Mouse (Mus musculus): ENCODE measurements around the gene Riox1. TPM values are rescaled to one million over a fixed set of nuclear protein-coding genes. Genes with fewer than 3 reads are reported as not detected.

Gene Riox1
- polyA plus RNA-seq (2015; fragmentation: Nextera tagmentation; extraction: Ambion mirVana): 17.5 and 18.3 TPM in 2 replicates

- peaks cover 20% of the 10 kb centered on the region for H3K4me1 ChIP-seq (replicated peaks)
- H3K4me2 ChIP-seq (replicated peaks): peak within 1 kb of the TSS; percentile 94
- H3K9ac ChIP-seq: peak within 1 kb of the TSS; percentile 90
- peak within 1 kb of the TSS; percentile 93 for H3K4me3 ChIP-seq (replicated peaks)
- no peaks in the 10 kb centered on the region for H3K36me3 ChIP-seq
- under 1% methylated on average over 37 of the region's 37 CpGs for WGBS
- peak within 1 kb of the TSS; percentile 86 for H3K27ac ChIP-seq
- ATAC-seq: peak; percentile 95
- H3K27me3 ChIP-seq (replicated peaks): no peaks in the 10 kb centered on the region
- no peaks in the 10 kb centered on the region for H3K9me3 ChIP-seq
These were observed at the start of gene Riox1 for GRCm38 (mm10) chr12:83950493-83950839. TSS of gene Riox1 (plus strand) at chr12:83950608.

DNA sequence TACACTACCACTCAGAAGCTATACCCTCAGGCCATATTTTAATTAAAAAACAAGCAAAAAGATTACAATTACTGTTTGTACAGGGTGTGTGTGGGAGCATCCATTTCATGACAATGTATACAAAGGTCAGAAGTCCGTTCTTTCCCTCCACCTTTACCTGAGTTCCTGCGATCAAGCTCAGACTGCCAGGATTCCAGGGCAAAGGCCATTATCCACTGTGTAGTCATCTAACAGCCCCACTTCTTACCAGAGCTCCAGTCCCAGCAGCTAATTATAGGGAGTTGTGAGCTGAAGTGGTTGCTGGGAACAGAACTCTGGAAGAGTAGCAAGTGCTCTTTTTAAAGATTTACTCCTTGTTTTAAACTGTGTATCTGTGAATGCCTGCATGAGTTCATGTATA is 40.0 kb upstream of the Riox1 start:
- Histone ChIP-seq H3K27me3 (replicated peaks) (no peaks in the 10 kb centered on the region), H3K36me3 (no peaks in the 10 kb centered on the region), H3K27ac (0 out of 2 replicates have a peak overlapping the region, but pooled peaks have one; percentile 32), H3K4me2 (replicated peaks) (no peak overlapping the region), H3K9me3 (no peaks in the 10 kb centered on the region), H3K4me1 (replicated peaks) (no peaks in the 10 kb centered on the region), H3K9ac (no peak overlapping the region), H3K4me3 (replicated peaks) (no peak overlapping the region)
- 57% methylated on average over 2 of the region's 2 CpGs for WGBS
- peak; percentile 92 for ATAC-seq

DNA sequence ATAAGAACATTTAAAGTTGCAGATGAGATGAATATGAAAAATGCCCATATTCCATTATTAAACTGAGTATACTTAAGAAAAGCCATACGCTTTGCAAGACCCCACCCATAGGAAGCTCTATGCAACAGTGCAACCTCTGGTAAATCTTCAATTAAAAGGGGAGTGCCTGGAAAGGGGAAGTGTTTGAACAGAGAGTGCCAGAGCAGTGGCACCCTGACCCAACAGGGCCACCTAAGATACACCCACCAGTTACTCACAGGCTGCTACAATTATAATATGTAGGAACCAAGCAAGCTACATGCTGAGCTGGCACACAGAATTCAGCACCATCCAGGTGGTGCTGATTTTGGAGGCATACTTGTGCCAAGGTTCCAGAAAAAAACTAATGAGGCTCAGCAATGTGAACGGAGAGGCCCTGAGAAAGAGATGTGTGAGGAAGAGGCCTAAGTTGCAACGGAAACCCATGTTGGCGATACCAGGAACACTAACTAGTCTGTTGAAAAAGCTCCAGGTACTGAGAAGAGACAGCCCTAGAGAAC is 36.1 kb upstream of the Riox1 start:
- H3K36me3 ChIP-seq: no peaks in the 10 kb centered on the region

GRCm38 (mm10) chr12:83914797-83915196 is 35.6 kb upstream of the Riox1 start:
- Histone ChIP-seq H3K4me3 (replicated peaks) (no peak overlapping the region), H3K4me2 (replicated peaks) (no peak overlapping the region), H3K9ac (no peak overlapping the region), H3K9me3 (no peaks in the 10 kb centered on the region), H3K36me3 (no peaks in the 10 kb centered on the region), H3K4me1 (replicated peaks) (no peaks in the 10 kb centered on the region), H3K27me3 (replicated peaks) (no peaks in the 10 kb centered on the region), H3K27ac (no peak overlapping the region)
- ATAC-seq: no peak
- 86% methylated on average over 1 of the region's 1 CpGs for WGBS

More for the DNA sequence above, 36.1 kb upstream of the Riox1 start:
- no peak overlapping the region for H3K9ac ChIP-seq
- no peak overlapping the region for H3K4me2 ChIP-seq (replicated peaks)
- no peaks in the 10 kb centered on the region for H3K4me1 ChIP-seq (replicated peaks)
- no peak overlapping the region for H3K4me3 ChIP-seq (replicated peaks)
- H3K27me3 ChIP-seq (replicated peaks): no peaks in the 10 kb centered on the region
- H3K9me3 ChIP-seq: no peaks in the 10 kb centered on the region
- 86% methylated on average over 4 of the region's 4 CpGs for WGBS
- H3K27ac ChIP-seq: no peak overlapping the region
- no peak for ATAC-seq

DNA sequence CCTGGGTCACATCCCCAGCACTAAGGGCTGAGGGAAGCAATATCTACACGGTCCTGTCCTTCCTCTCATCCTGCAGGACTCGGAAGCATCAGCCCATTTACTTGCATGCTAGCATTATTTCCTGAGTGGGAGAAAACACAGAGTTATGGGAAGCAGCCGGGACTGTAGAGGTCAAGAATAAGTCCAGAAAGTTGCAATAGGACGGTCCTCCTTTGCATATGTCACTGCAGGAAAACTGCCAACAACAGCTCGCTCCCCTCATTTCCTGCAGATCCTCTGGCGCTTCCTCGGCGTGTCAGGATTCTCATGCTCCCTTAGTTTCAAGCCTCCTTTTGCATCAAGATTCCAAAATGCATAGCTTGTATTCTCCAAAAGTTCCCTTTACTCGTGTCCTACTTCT is 33.5 kb upstream of the Riox1 start:
- Histone ChIP-seq H3K4me1 (replicated peaks) (no peaks in the 10 kb centered on the region), H3K9me3 (no peaks in the 10 kb centered on the region), H3K9ac (no peak overlapping the region), H3K4me2 (replicated peaks) (no peak overlapping the region), H3K27me3 (replicated peaks) (no peaks in the 10 kb centered on the region), H3K27ac (no peak overlapping the region), H3K4me3 (replicated peaks) (no peak overlapping the region), H3K36me3 (no peaks in the 10 kb centered on the region)
- 55% methylated on average over 9 of the region's 9 CpGs for WGBS
- ATAC-seq: no peak

GRCm38 (mm10) chr12:83920721-83921441 is 29.5 kb upstream of the Riox1 start:
- H3K9me3 ChIP-seq: no peaks in the 10 kb centered on the region
- peak overlapping the region; percentile 94 for H3K4me3 ChIP-seq (replicated peaks)
- no peak for ATAC-seq
- no peaks in the 10 kb centered on the region for H3K27me3 ChIP-seq (replicated peaks)
- H3K9ac ChIP-seq: peak overlapping the region; percentile 93
- peak overlapping the region; percentile 92 for H3K27ac ChIP-seq
- peaks cover 9% of the 10 kb centered on the region for H3K4me1 ChIP-seq (replicated peaks)
- H3K36me3 ChIP-seq: no peaks in the 10 kb centered on the region
- peak overlapping the region; percentile 84 for H3K4me2 ChIP-seq (replicated peaks)
- 1% methylated on average over 31 of the region's 31 CpGs for WGBS

- Histone ChIP-seq H3K36me3 (no peaks in the 10 kb centered on the region), H3K27ac (peak within 1 kb of the TSS; percentile 92), H3K9ac (peak within 1 kb of the TSS; percentile 93), H3K4me1 (replicated peaks) (peaks cover 9% of the 10 kb centered on the region), H3K4me3 (replicated peaks) (peak within 1 kb of the TSS; percentile 94), H3K9me3 (no peaks in the 10 kb centered on the region), H3K4me2 (replicated peaks) (peak within 1 kb of the TSS; percentile 84), H3K27me3 (replicated peaks) (no peaks in the 10 kb centered on the region)
- peak; percentile 99 for ATAC-seq
- under 1% methylated on average over 62 of the region's 63 CpGs for WGBS
These were observed 28.6 kb upstream of the Riox1 start, which contains the start of gene Numb for GRCm38 (mm10) chr12:83921535-83922381. TSS of gene Numb (minus strand) at chr12:83921934.

DNA sequence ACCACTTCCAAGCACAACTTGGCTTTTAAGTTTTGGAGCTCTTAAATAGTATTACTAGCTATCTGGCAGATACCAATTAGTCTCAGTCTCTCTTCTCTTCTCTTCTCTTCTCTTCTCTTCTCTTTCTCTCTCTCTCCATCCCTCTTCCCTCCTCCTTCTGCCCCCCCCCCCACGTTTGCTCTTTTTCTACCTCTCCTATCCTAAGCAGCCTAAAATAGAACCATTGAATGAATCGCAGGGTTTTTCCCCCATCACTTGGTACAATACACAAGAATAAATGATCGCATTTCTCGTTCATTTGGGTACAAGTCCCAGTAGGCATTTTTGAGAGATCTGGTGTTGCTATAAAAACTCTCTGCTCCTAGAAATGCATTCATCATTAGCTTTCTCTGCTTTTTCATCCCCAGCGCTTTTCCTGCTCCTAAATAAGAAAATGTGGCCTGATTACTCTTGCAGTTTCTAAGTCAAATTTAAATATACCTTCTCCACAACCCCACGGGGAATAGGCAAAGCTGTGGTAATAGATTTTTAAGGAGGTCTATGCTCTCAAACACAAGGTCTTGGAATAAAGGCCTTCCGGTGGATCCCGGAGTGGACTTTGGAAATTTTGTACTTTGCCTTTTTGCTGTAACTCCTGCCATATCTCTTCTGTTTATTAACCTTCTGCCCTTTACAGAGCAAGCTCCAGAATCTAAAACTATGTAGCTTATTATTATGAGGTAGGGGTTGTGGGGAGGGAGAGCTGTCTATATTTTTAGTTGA is 27.5 kb upstream of the Riox1 start:
- Histone ChIP-seq H3K4me2 (replicated peaks) (peak overlapping the region; percentile 59), H3K4me1 (replicated peaks) (peaks cover 11% of the 10 kb centered on the region), H3K36me3 (no peaks in the 10 kb centered on the region), H3K4me3 (replicated peaks) (peak overlapping the region; percentile 45), H3K9me3 (no peaks in the 10 kb centered on the region), H3K27ac (peak overlapping the region; percentile 75), H3K9ac (peak overlapping the region; percentile 47), H3K27me3 (replicated peaks) (no peaks in the 10 kb centered on the region)
- no peak for ATAC-seq
- WGBS: 22% methylated on average over 8 of the region's 8 CpGs

DNA sequence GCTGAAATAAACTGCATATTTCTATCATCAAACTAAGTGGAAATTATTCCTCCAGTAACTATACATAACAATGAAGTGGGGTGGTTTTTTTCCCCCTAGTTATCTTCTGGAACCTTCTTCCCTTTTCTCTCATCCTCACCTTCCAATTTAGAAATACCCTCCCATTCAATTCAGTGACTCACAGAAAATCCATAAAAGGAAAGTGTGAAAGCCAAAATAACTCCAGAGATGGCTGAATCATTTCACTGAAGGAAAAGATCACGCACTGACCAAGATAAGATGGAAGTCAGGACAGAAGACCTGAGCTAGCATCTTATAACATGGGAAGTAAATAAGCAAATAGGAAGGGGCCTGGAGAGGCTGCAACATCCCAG is 26.9 kb upstream of the Riox1 start:
- Histone ChIP-seq H3K9ac (no peak overlapping the region), H3K4me3 (replicated peaks) (no peak overlapping the region), H3K36me3 (no peaks in the 10 kb centered on the region), H3K4me1 (replicated peaks) (peaks cover 11% of the 10 kb centered on the region), H3K4me2 (replicated peaks) (peak overlapping the region; percentile 59), H3K27ac (0 out of 2 replicates have a peak overlapping the region, but pooled peaks have one; percentile 10), H3K9me3 (no peaks in the 10 kb centered on the region), H3K27me3 (replicated peaks) (no peaks in the 10 kb centered on the region)
- ATAC-seq: no peak
- WGBS: 80% methylated on average over 1 of the region's 1 CpGs

- no peak overlapping the region for H3K4me3 ChIP-seq (replicated peaks)
- H3K4me2 ChIP-seq (replicated peaks): no peak overlapping the region
- H3K36me3 ChIP-seq: no peaks in the 10 kb centered on the region
- no peak for ATAC-seq
- H3K27ac ChIP-seq: peak overlapping the region; percentile 42; the same call in 1 of the 2 replicates
- no peaks in the 10 kb centered on the region for H3K27me3 ChIP-seq (replicated peaks)
- peaks cover 13% of the 10 kb centered on the region for H3K4me1 ChIP-seq (replicated peaks)
- H3K9me3 ChIP-seq: no peaks in the 10 kb centered on the region
- 61% methylated on average over 3 of the region's 3 CpGs for WGBS
- no peak overlapping the region for H3K9ac ChIP-seq
These were observed 26.1 kb upstream of the Riox1 start for GRCm38 (mm10) chr12:83924332-83924731.

DNA sequence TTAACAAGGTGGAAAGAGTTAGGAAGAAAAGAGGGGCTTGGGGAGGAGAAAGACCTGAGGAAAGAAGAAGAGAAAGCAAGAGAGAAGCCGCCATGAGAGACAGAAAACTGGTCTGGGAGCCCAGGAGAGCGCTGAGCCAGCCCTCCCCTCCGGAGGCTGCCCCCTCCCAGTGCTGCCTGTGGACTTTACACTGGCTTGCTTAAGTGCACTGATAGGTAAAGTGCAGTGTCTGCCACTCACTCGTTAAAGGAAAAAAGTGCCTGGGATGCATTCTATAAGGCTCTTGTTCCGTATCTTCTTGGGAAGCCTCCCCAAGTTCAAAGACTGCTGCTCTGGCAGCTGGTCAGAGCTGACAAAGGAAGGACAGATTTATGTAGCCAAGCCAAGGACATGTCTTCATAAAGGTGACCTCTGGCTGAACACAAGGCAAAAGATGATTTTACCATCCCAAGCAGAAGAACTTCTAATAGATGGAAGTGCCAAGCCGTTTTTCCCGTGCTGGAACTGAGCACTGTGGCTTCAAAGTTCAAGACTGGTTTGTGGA is 25.2 kb upstream of the Riox1 start:
- H3K36me3 ChIP-seq: no peaks in the 10 kb centered on the region
- peak overlapping the region; percentile 45 for H3K4me2 ChIP-seq (replicated peaks)
- H3K4me1 ChIP-seq (replicated peaks): peaks cover 13% of the 10 kb centered on the region
- H3K4me3 ChIP-seq (replicated peaks): no peak overlapping the region
- ATAC-seq: peak; percentile 37
- H3K27me3 ChIP-seq (replicated peaks): no peaks in the 10 kb centered on the region
- 45% methylated on average over 7 of the region's 7 CpGs for WGBS
- H3K27ac ChIP-seq: peak overlapping the region; percentile 73
- H3K9me3 ChIP-seq: no peaks in the 10 kb centered on the region
- peak overlapping the region; percentile 23; the same call in 1 of the 2 replicates for H3K9ac ChIP-seq
